Mouse (Mus musculus): ENCODE measurements around the gene Otud7b. TPM values are rescaled to one million over a fixed set of nuclear protein-coding genes. Genes with fewer than 3 reads are reported as not detected.

Gene Otud7b
- 27.0 TPM for total RNA-seq (2023)

DNA sequence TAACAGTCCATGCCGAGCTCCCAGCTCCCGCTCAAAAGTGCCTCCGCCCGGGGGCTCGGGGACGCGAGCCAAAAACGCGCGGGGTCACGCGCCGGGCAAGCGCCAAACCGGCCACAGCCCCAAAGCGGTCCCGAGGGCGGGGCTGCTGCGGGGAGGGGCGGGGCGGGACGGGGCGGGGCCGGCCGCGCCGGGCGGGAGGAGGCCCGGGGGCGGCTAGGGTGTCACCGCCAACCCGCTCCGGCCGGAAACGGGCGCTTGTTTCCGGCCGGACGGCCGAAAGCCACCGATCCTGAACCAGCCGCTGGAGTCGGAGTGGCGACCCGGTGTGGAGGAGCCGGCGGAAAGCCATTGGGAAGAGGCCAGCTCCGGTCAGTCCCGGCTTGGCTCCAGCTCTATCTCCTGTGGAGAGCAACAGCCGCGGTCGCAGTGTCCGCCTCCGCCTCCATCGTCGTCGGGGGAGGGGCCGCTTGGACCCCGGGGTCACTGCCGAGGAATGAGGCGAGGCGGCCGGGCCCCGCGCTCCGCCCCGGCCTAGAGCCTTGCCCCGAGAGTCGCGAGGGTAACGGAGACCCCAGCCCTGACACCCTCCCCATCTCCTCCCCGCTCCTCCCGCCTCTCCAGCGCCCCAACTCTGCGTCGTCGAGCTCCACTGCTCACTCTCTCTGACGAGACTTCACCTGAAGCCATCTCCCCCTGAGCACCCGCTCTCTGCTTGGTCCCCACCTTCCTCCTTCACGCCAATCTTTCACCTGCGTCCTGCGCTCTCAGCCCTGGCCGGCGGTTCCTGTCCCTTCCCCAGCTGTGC is at the start of gene Otud7b:
Gene Otud7b (plus strand): TSS at position 267 of the 805 bp plus-strand sequence.

DNA sequence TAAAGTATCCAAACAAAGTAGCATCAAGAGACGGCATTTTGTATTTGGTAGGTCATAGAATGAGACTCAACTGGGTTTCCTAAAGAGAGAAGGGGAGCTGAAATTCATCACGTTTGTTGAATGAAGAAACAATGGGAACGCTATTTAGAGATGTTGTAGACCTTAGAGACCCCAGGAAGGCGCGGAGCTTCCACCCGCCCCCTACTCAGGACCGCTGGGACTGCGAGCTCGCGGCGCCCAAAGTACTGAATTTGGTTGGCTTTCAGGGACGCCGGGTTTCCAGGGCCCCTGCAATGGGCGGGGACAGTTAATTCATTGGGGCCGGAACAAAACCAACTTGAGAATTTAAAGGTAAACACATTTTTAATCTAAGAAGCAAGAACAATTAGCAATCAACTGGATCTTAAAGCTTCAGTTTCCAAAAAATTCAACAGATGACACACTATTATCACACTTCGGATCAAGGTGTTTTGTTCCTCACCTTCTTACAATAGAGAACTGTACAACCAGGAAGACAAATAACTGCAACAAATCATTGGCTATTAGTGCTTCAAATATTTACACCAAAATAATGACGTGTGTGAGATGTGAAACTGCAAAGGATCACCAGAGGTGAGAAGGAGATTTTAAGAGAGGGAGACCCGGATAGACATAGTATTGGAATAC is 46.0 kb upstream of the Otud7b start, which contains the start of gene Vps45:
Gene Vps45 (minus strand): TSS at position 236 of the 666 bp plus-strand sequence.

DNA sequence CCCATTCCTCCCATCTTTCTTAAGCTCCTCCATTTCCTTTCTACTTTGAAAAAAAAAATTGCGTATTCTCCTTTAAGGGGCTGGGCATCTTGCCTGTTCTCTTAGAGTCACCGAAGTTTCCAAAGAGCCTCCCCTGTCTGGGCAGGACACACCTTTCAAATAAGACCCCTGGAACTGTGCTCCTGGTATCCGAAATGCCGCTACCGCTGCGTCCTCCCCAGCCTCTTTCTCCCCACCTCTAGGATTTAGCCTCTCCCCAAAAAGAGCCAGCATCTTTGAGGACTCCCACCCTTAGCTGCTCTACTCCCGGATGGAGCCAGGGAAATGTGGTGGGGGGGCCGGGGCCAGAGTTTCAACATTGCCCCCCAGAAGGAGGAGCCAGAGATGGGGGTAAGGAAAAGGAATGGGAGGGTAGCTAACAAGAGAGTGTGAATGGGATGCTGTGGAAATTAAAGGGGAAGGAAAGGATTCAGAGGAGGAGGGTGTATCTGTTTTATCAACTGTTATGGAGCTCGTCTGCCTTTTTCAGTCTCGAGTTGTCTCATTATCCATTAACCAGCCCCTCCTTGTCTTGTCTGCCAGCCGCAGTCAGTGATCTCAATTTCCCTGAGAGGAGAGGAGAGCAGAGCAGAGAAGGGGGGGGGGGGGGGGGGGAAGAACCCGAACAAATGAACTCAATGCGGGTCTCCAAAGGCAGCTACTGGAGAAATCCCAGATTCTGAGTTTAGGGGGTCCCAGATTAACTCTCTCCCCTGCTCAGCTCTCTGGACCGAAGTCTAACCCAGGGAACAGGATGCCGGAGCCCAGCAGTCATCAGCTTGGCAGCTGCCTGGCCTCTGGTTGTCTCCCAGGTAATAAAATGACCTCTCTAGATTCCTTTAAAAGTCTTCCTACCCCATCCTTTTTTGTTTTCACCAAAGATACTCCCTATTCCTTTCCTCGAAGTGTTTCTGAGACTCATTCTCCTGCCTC is 57.8 kb downstream of the Otud7b start, which contains the start of gene Mtmr11:
Gene Mtmr11 (plus strand): TSS at position 136 of the 972 bp plus-strand sequence.

DNA sequence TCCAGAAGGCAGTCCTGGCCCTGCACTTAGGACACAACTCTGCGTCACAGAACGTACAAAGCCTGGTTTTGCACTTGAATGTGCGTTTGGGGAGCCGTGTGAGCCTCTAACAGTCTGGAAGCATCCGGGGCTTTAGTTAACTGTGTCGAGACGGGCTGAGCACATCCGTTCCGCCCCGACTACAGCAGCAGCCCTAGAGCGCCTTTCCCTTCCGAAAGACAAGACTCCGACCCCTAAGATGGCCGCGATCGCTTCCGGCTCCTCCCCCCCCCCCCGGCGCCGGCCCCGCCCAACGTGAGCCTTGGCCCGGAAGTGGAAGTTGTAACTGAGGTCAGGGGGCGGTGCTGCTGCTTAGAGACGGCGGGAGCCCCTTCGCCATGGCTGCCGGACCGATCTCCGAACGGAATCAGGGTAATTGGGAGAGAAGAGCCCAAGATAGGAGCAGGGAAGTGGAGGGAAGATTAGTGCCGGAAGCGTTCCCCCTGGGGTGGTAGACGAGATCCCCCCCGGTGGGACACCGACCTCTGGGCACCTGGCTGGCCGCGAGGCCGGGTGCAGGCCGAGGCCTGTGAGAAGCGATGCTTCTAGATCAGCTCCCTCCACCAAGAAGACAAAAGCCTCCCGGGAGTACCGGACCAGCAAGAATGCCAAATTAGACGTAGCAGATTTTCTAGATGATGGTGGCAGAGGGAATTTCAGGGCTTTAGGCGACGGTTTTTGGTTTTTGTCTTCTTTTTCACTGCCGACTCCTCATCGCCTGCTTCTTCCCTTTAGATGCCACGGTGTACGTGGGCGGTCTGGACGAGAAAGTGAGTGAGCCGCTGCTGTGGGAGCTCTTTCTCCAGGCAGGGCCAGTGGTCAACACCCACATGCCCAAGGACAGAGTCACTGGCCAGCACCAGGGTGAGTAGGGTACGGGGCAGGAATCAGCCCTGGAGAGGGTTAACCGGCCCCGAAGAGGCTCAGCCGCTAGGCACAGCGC is 68.2 kb downstream of the Otud7b start, which contains the start of gene Sf3b4:
Gene Sf3b4 (plus strand): TSS at position 136 of the 982 bp plus-strand sequence.

DNA sequence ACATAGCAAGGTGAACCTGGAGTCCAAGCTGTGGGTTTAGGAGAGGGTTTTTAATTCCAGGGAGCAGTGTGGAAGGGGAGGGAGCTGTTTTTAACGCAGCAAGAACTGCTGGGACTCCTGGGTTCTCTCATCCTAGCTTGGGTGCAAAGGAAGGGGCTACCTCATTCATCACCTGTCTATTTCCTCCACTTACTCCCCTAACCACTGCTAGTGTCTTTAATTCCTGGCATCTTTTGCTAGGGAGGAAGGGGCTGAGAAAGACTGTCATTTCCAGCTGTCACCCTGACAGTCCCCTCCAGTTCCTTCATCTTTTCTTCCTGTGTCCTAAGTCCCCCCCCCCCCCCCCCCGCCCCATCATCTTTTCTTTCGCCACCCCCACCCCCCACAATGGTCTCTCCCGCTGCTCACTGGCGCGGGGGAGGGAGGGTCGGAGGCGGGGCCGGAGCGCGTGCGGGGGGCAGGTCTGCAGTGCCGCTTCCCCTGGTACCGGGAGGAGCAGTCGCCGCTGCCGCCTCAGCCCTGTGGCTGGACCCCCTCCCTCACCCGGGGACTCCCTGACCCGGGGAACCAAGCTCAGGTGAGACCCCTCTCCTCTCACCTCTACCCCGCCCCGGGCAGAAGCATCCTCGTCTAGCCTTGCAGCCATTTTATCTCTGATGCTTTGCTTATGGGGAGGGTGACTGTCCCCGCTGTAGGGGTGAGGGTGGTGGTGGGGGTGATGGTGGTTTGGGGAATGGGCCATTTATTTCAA is 76.6 kb downstream of the Otud7b start, which contains the start of gene Sv2a:
Gene Sv2a (plus strand): TSS at position 425 of the 751 bp plus-strand sequence.

Other genes starting within 250 kb of the Otud7b start
- 72.8 TPM for gene Prpf3, start 248.6 kb upstream of the Otud7b start, total RNA-seq (2023)
- 65.9 TPM for gene Mrps21, start 233.0 kb upstream of the Otud7b start, total RNA-seq (2023)
- gene Ciart, start 222.3 kb upstream of the Otud7b start, total RNA-seq (2023), result 25.5 TPM
- 3.8 TPM for gene BC028528, start 212.5 kb upstream of the Otud7b start, total RNA-seq (2023)
- 37.7 TPM for gene Aph1a, start 210.6 kb upstream of the Otud7b start, total RNA-seq (2023)
- not detected for gene Car14, start 199.8 kb upstream of the Otud7b start, total RNA-seq (2023)
- 87.9 TPM for gene Anp32e, start 175.3 kb upstream of the Otud7b start, total RNA-seq (2023)
- gene Plekho1, start 108.5 kb upstream of the Otud7b start, total RNA-seq (2023), result 52.2 TPM
- gene Vps45, start 46.1 kb upstream of the Otud7b start, total RNA-seq (2023), result 12.4 TPM
- gene Mtmr11, start 57.5 kb downstream of the Otud7b start, total RNA-seq (2023), result 1.9 TPM
- 78.1 TPM for gene Sf3b4, start 67.8 kb downstream of the Otud7b start, total RNA-seq (2023)
- 3.9 TPM for gene Sv2a, start 76.6 kb downstream of the Otud7b start, total RNA-seq (2023)
- gene Bola1, start 115.2 kb downstream of the Otud7b start, total RNA-seq (2023), result 10.8 TPM
- gene Hist2h2ab, start 115.3 kb downstream of the Otud7b start, total RNA-seq (2023), result 1.8 TPM
- 48.7 TPM for gene Hist2h2ac, start 116.4 kb downstream of the Otud7b start, total RNA-seq (2023)
- 1.9 TPM for gene Hist2h2be, start 116.6 kb downstream of the Otud7b start, total RNA-seq (2023)
- gene Hist2h3c2, start 134.6 kb downstream of the Otud7b start, total RNA-seq (2023), result 2.4 TPM
- gene Hist2h2aa2, start 135.7 kb downstream of the Otud7b start, total RNA-seq (2023), result 338 TPM
- gene Hist2h2aa1, start 141.0 kb downstream of the Otud7b start, total RNA-seq (2023), result 7.8 TPM
- gene Hist2h3c1, start 142.2 kb downstream of the Otud7b start, total RNA-seq (2023), result not detected
- 53.0 TPM for gene Hist2h4, start 158.8 kb downstream of the Otud7b start, total RNA-seq (2023)
- gene Hist2h3b, start 164.1 kb downstream of the Otud7b start, total RNA-seq (2023), result 64.4 TPM
- gene Hist2h2bb, start 165.2 kb downstream of the Otud7b start, total RNA-seq (2023), result 149 TPM
- gene Fcgr1, start 189.4 kb downstream of the Otud7b start, total RNA-seq (2023), result 0.24 TPM

All from CD8-positive naive resting alpha-beta T cell, adult 57 days (primary cell).